Mouse (Mus musculus) heart, embryonic 14.5 days (tissue): ENCODE data around the gene Luzp4. TPM values are rescaled to one million over a fixed set of nuclear protein-coding genes. Genes with fewer than 3 reads are reported as not detected.
"Not testable (repeated sequence)": the region's sequence is repeated elsewhere in the genome, so short reads cannot be mapped to it uniquely, and the experiment has no call there.

Experiments used
- ATAC-seq: fragments of 200-750 bp; cut with Nextera tagmentation; 2 replicates; pipeline ENCODE4 v1.8.0; 2017; ENCODE audit warnings: low read depth, moderate TSS enrichment; ENCODE audit not compliant: insufficient number of reproducible peaks, insufficient read depth, low FRiP score
- H3K27ac ChIP-seq, 2 experiments: fragments of 200-500 bp in 1 of 2; fragments of 300-500 bp in 1 of 2; sonication (generic) in 1 of 2; replicated peaks in 1 of 2; 2 replicates each; pipeline ENCODE4 v1.5.1; 2012 to 2014; ENCODE audit warnings: low read depth in 2 of 2, low read length in 2 of 2, control low read depth in 1 of 2, mild to moderate bottlenecking in 1 of 2, mixed read lengths in 1 of 2; ENCODE audit not compliant: control insufficient read depth in 1 of 2, insufficient read depth in 1 of 2
- H3K27me3 ChIP-seq: fragments of 300-500 bp; sonication (generic); 2 replicates; pipeline ENCODE4 v1.6.1; 2014; ENCODE audit warnings: mild to moderate bottlenecking, low read length, control low read depth; ENCODE audit not compliant: control insufficient read depth, insufficient read depth
- H3K36me3 ChIP-seq: fragments of 300-500 bp; sonication (generic); 2 replicates; pipeline ENCODE4 v1.6.1; 2014; ENCODE audit warnings: mild to moderate bottlenecking, control low read depth, low read length, mixed read lengths; ENCODE audit not compliant: control insufficient read depth, insufficient read depth
- H3K4me1 ChIP-seq, 2 experiments: fragments of 200-500 bp in 1 of 2; fragments of 300-500 bp in 1 of 2; sonication (generic) in 1 of 2; 2 replicates each; pipeline ENCODE4 v1.6.1; 2012 to 2014; ENCODE audit warnings: low read length in 2 of 2, control low read depth in 1 of 2, mixed read lengths in 1 of 2; ENCODE audit not compliant: control insufficient read depth in 2 of 2, insufficient read depth in 2 of 2
- H3K4me2 ChIP-seq: fragments of 300-500 bp; sonication (generic); 2 replicates; pipeline ENCODE4 v1.6.1; 2014; ENCODE audit warnings: mild to moderate bottlenecking, low read length
- H3K4me3 ChIP-seq, 2 experiments: fragments of 200-500 bp in 1 of 2; fragments of 300-500 bp in 1 of 2; sonication (generic) in 1 of 2; 2 replicates each; pipeline ENCODE4 v1.5.1; 2012 to 2014; ENCODE audit warnings: low read length in 2 of 2, mild to moderate bottlenecking in 2 of 2, control low read depth in 1 of 2, low read depth in 1 of 2, moderate library complexity in 1 of 2; ENCODE audit not compliant: control insufficient read depth in 1 of 2, insufficient read depth in 1 of 2
- H3K9ac ChIP-seq: fragments of 300-500 bp; sonication (generic); 2 replicates; pipeline ENCODE4 v1.6.1; 2014; ENCODE audit warnings: mild to moderate bottlenecking, low read length
- H3K9me3 ChIP-seq: fragments of 300-500 bp; sonication (generic); 2 replicates; pipeline ENCODE4 v1.6.1; 2016; ENCODE audit warnings: low read length, control low read depth; ENCODE audit not compliant: control insufficient read depth
- WGBS: fragments of 180-500 bp; shearing (Covaris S2); extraction: QIAGEN DNeasy Blood & Tissue Kit; methylation state at CpG from one replicate; pipeline ENCODE4 v1.1.7; 2014; 5-methylcytosine and 5-hydroxymethylcytosine counted together
- polyA plus RNA-seq: library from polyadenylated mRNA; unstranded; fragments of >200 nt; fragmentation: Nextera tagmentation; extraction: Ambion mirVana; gene quantifications from 2 replicates; pipeline ENCODE4 v1.2.1, GENCODE M21; 2014

Luzp4 gene
- not detected in 2 replicates for polyA plus RNA-seq

GRCm38 (mm10) chrX:148857340-148857739 lies at the start of gene Luzp4:
Gene Luzp4, plus strand, starts transcription at chrX:148857640.
- not testable (repeated sequence) for H3K36me3 ChIP-seq, H3K27ac ChIP-seq, H3K9ac ChIP-seq, H3K27me3 ChIP-seq, H3K9me3 ChIP-seq, H3K4me1 ChIP-seq, H3K4me3 ChIP-seq, H3K4me2 ChIP-seq, ATAC-seq
- WGBS: 83% methylated on average over 2 of the region's 6 CpGs

- H3K27me3 ChIP-seq, ATAC-seq, H3K4me1 ChIP-seq, H3K4me2 ChIP-seq, H3K9me3 ChIP-seq, H3K4me3 ChIP-seq, H3K27ac ChIP-seq, H3K9ac ChIP-seq, H3K36me3 ChIP-seq: not testable (repeated sequence)
- WGBS: 60% methylated on average over 2 of the region's 4 CpGs
Measured at GRCm38 (mm10) chrX:148841801-148842200, 15.6 kb upstream of the Luzp4 start.

Other genes starting within 250 kb of the Luzp4 start
- not detected in 2 replicates for gene Gm8334, start 242.5 kb upstream of the Luzp4 start, polyA plus RNA-seq
- gene Gm15127, start 194.0 kb upstream of the Luzp4 start, polyA plus RNA-seq: not detected in 2 replicates
- gene Ott, start 216.6 kb downstream of the Luzp4 start, polyA plus RNA-seq: not detected in 2 replicates